In the genomic region with DNA sequence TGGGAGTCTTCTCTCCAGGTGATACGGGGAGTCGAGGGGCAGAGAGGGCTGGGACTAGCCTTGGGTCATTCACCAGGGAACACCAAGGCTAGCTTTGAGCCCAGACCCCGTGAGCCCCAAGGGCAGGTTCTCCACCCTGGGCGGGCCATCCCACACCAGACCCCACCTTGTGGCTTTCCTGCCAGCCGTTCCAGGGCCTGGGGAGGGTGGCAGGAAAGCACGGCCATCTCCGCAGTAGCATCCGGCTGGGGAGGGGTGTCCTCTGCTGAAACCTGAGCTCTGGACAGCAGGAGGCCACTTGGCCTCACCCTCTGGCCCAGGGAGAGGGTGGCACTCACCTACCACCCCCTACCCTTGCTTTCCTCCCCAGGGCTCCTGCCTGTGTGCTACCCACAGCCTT, we compare ENCODE assay signal across 15 mouse cellular contexts. TPM values are rescaled to one million over a fixed set of nuclear protein-coding genes. Genes with fewer than 3 reads are reported as not detected.
A peak's percentile ranks its signal among the peaks of the same experiment; 100 is the strongest.
DNase-seq lines count a peak whose midpoint lies in the region; ATAC-seq and TF ChIP-seq lines count a peak whose summit lies in the region.
"Had no signal": no experiment of that assay in that cellular context is flagged by ENCODE, and none has a peak within 500 bp of the region (broad histone marks: within the 10 kb centered on the region; RNA-seq: fewer than 3 reads in every experiment).

No protein-coding gene starts in this region.

- no peaks in the 10 kb centered on the region for H3K27me3 ChIP-seq in heart, adult 2 months (ENCODE audit: control insufficient read depth, insufficient read depth, low read length)
- H3K27me3 ChIP-seq in heart, embryonic 12.5 days (replicated peaks): peaks cover 78% of the 10 kb centered on the region
- no peaks in the 10 kb centered on the region for H3K27me3 ChIP-seq in midbrain, embryonic 13.5 days
- H3K27me3 ChIP-seq: embryonic facial prominence, embryonic 12.5 days had no signal

- peak overlapping the region; percentile 37 for H3K4me3 ChIP-seq in heart, adult 2 months
- no peak overlapping the region for H3K4me3 ChIP-seq in heart, embryonic 12.5 days
- no peak overlapping the region for H3K4me3 ChIP-seq in left cerebral cortex, adult 2 months
- H3K4me3 ChIP-seq in cortical plate, adult 2 months (ENCODE audit: insufficient read depth, low read length): no peak overlapping the region
- no peak overlapping the region for H3K4me3 ChIP-seq in midbrain, embryonic 13.5 days (replicated peaks)
- H3K4me3 ChIP-seq: embryonic facial prominence, embryonic 12.5 days had no signal

- no peaks in the 10 kb centered on the region for H3K79me2 ChIP-seq in heart, adult 2 months (replicated peaks; ENCODE audit: control insufficient read depth, insufficient read depth, low read length)

- 0 out of 2 replicates have a peak, but pooled peaks have one; percentile 52 for TF ChIP-seq EP300 in heart, adult 2 months (IDR thresholded peaks at IDR 0.05; ENCODE audit: insufficient read depth, low read depth, low read length)

- peaks cover 19% of the 10 kb centered on the region for H3K4me1 ChIP-seq in heart, adult 2 months (ENCODE audit: control insufficient read depth, insufficient read depth, low read length)
- H3K4me1 ChIP-seq in heart, embryonic 12.5 days (replicated peaks): peaks cover 43% of the 10 kb centered on the region
- 0 out of 2 replicates have a peak, but pooled peaks cover 1% of the 10 kb centered on the region for H3K4me1 ChIP-seq in cortical plate, adult 2 months (ENCODE audit: control insufficient read depth, insufficient read depth, low read length)
- H3K4me1 ChIP-seq in midbrain, embryonic 13.5 days (replicated peaks): peaks cover 23% of the 10 kb centered on the region

- peak; percentile 16; the same call in 1 of the 2 replicates for TF ChIP-seq POLR2A in heart, adult 2 months (IDR thresholded peaks at IDR 0.05; ENCODE audit: insufficient read depth, low read depth, low read length)
- TF ChIP-seq POLR2A in cortical plate, adult 2 months (IDR thresholded peaks at IDR 0.05; ENCODE audit: extremely low read depth, insufficient read depth, low read length): no peak

- WGBS in heart, adult 2 months: 39% methylated on average over 8 of the region's 8 CpGs
- 45% methylated on average over 8 of the region's 8 CpGs for WGBS in heart, embryonic 12.5 days
- WGBS in midbrain, embryonic 13.5 days: 56% methylated on average over 8 of the region's 8 CpGs

- H3K36me3 ChIP-seq in heart, adult 2 months (ENCODE audit: control insufficient read depth, insufficient read depth, low read length): no peaks in the 10 kb centered on the region
- H3K36me3 ChIP-seq in heart, embryonic 12.5 days: peaks cover 26% of the 10 kb centered on the region; the same call in 1 of the 2 replicates
- peaks cover 68% of the 10 kb centered on the region for H3K36me3 ChIP-seq in midbrain, embryonic 13.5 days
- H3K36me3 ChIP-seq: embryonic facial prominence, embryonic 12.5 days had no signal

- H3K9me3 ChIP-seq in heart, embryonic 12.5 days (replicated peaks): no peaks in the 10 kb centered on the region
- H3K9me3 ChIP-seq in midbrain, embryonic 13.5 days: no peaks in the 10 kb centered on the region
- H3K9me3 ChIP-seq: embryonic facial prominence, embryonic 12.5 days had no signal

- TF ChIP-seq CTCF in heart, adult 2 months (IDR thresholded peaks at IDR 0.05): 0 out of 2 replicates have a peak, but pooled peaks have one; percentile 6
- TF ChIP-seq CTCF in left cerebral cortex, adult 2 months (IDR thresholded peaks at IDR 0.05): no peak
- no peak for TF ChIP-seq CTCF in cortical plate, adult 2 months (IDR thresholded peaks at IDR 0.05; ENCODE audit: extremely low read depth, insufficient read depth, low read length)

- intact Hi-C loops in heart, adult 2 months (cut with DNase I): loop anchor here (1.0 to 2.0 kb wide), 3 partner anchors 23 to 224 kb away; no protein-coding TSS in a partner anchor
- intact Hi-C loops in left cerebral cortex, adult 2 months (cut with DNase I): no loop called here
- intact Hi-C loops in left cerebral cortex, postnatal 14 days (cut with DNase I): no loop called here

- H3K27ac ChIP-seq in heart, adult 2 months: peak overlapping the region; percentile 95
- H3K27ac ChIP-seq in heart, embryonic 12.5 days (ENCODE audit: poor library complexity, severe bottlenecking): no peak overlapping the region
- peak overlapping the region; percentile 13 for H3K27ac ChIP-seq in left cerebral cortex, adult 2 months
- peak overlapping the region; percentile 67 for H3K27ac ChIP-seq in cortical plate, adult 2 months (ENCODE audit: insufficient read depth, low read length)
- H3K27ac ChIP-seq in midbrain, embryonic 13.5 days: no peak overlapping the region
- H3K27ac ChIP-seq: embryonic facial prominence, embryonic 12.5 days had no signal

- no peak overlapping the region for H3K4me2 ChIP-seq in heart, embryonic 12.5 days
- H3K4me2 ChIP-seq in midbrain, embryonic 13.5 days (replicated peaks): no peak overlapping the region
- H3K4me2 ChIP-seq: embryonic facial prominence, embryonic 12.5 days had no signal

- ATAC-seq in heart, embryonic 12.5 days (ENCODE audit: insufficient number of reproducible peaks, low FRiP score): no peak
- no peak for ATAC-seq in midbrain, embryonic 13.5 days

- H3K9ac ChIP-seq in heart, adult 2 months (ENCODE audit: low read depth, low read length): peak overlapping the region; percentile 43
- no peak overlapping the region for H3K9ac ChIP-seq in heart, embryonic 12.5 days
- no peak overlapping the region for H3K9ac ChIP-seq in midbrain, embryonic 13.5 days (replicated peaks)
- H3K9ac ChIP-seq: embryonic facial prominence, embryonic 12.5 days had no signal

- peak in 1 of 2 experiments; percentile 66 for DNase-seq in heart, adult 2 months
- DNase-seq in left cerebral cortex, adult 2 months (ENCODE audit: extremely low spot score in 1 of 2, low spot score in 2 of 2): no peak
- no peak for DNase-seq in left cerebral cortex, postnatal 14 days (ENCODE audit: low spot score in 2 of 2)
- peak; percentile 25 for DNase-seq in lung, postnatal 14 days
- no peak for DNase-seq in cerebellum, adult 11-12 months
- DNase-seq: adrenal gland, adult 2 months; B cell, adult 2 months; cerebellum, postnatal 10 days; thymus, postnatal 4 days had no signal

RNA-seq across cellular contexts. Expression of gene Jag2, which starts 11.7 kb away (rescaled TPM):
- 10 to 100 TPM; 25.4 to 27.4 TPM for total RNA-seq in heart, adult 2 months (2021)
- polyA plus RNA-seq in heart, adult 2 months (2012; rRNA removed): 34.4 and 35.5 TPM in 2 replicates
- polyA plus RNA-seq in heart, embryonic 12.5 days (2016; fragmentation: Nextera tagmentation; extraction: Ambion mirVana): 2.6 TPM in 2 replicates
- 10 to 100 TPM; 57.9 to 62.2 TPM for total RNA-seq in left cerebral cortex, adult 2 months (2021)
- 10 to 100 TPM; 60.2 to 61.2 TPM for total RNA-seq in left cerebral cortex, postnatal 14 days (2021)
- polyA plus RNA-seq in cortical plate, adult 2 months (2012; rRNA removed): 42.1 and 51.5 TPM in 2 replicates
- 9.4 and 10.5 TPM in 2 replicates for polyA plus RNA-seq in midbrain, embryonic 13.5 days (2015; fragmentation: Nextera tagmentation; extraction: Ambion mirVana)

RNA-seq across cellular contexts. Expression of gene Nudt14, which starts 24.0 kb away (rescaled TPM):
- 1 to 10 TPM; 5.7 to 8.6 TPM for total RNA-seq in heart, adult 2 months (2021)
- polyA plus RNA-seq in heart, adult 2 months (2012; rRNA removed): 11.4 and 14.8 TPM in 2 replicates
- polyA plus RNA-seq in heart, embryonic 12.5 days (2016; fragmentation: Nextera tagmentation; extraction: Ambion mirVana): 38.3 and 41.7 TPM in 2 replicates
- 10 to 100 TPM; 10.1 to 13.7 TPM for total RNA-seq in left cerebral cortex, adult 2 months (2021)
- total RNA-seq in left cerebral cortex, postnatal 14 days (2021): 10 to 100 TPM in 1 of 2 experiments, 1 to 10 TPM in 1; 9.5 to 11.0 TPM
- 18.2 and 18.9 TPM in 2 replicates for polyA plus RNA-seq in cortical plate, adult 2 months (2012; rRNA removed)
- 53.7 and 61.9 TPM in 2 replicates for polyA plus RNA-seq in midbrain, embryonic 13.5 days (2015; fragmentation: Nextera tagmentation; extraction: Ambion mirVana)

RNA-seq across cellular contexts. Expression of gene Gpr132, which starts 49.9 kb away (rescaled TPM):
- under 1 TPM; 0.29 to 0.36 TPM for total RNA-seq in heart, adult 2 months (2021)
- polyA plus RNA-seq in heart, adult 2 months (2012; rRNA removed): 1.00 and 2.0 TPM in 2 replicates
- polyA plus RNA-seq in heart, embryonic 12.5 days (2016; fragmentation: Nextera tagmentation; extraction: Ambion mirVana): not detected in 2 replicates
- under 1 TPM in 1 of 2 experiments, not detected in 1; 0.18 TPM for total RNA-seq in left cerebral cortex, adult 2 months (2021)
- total RNA-seq in left cerebral cortex, postnatal 14 days (2021): not detected
- polyA plus RNA-seq in cortical plate, adult 2 months (2012; rRNA removed): 0.04 TPM in 1 of 2 replicates, not detected in the other
- polyA plus RNA-seq in midbrain, embryonic 13.5 days (2015; fragmentation: Nextera tagmentation; extraction: Ambion mirVana): not detected in 2 replicates
- total RNA-seq: layer of hippocampus, adult 8-10 months had no signal
- polyA plus RNA-seq: neural tube, embryonic 14.5 days had no signal

RNA-seq across cellular contexts. Expression of gene Btbd6, which starts 58.4 kb away (rescaled TPM):
- 10 to 100 TPM; 21.8 to 24.3 TPM for total RNA-seq in heart, adult 2 months (2021)
- 26.7 and 27.4 TPM in 2 replicates for polyA plus RNA-seq in heart, adult 2 months (2012; rRNA removed)
- 22.4 and 23.0 TPM in 2 replicates for polyA plus RNA-seq in heart, embryonic 12.5 days (2016; fragmentation: Nextera tagmentation; extraction: Ambion mirVana)
- 10 to 100 TPM; 60.2 to 64.5 TPM for total RNA-seq in left cerebral cortex, adult 2 months (2021)
- 10 to 100 TPM; 54.4 to 55.9 TPM for total RNA-seq in left cerebral cortex, postnatal 14 days (2021)
- polyA plus RNA-seq in cortical plate, adult 2 months (2012; rRNA removed): 78.2 and 80.2 TPM in 2 replicates
- 36.1 and 37.8 TPM in 2 replicates for polyA plus RNA-seq in midbrain, embryonic 13.5 days (2015; fragmentation: Nextera tagmentation; extraction: Ambion mirVana)

Comparison
In these comparisons a context has a peak if more than half of its experiments do, and no peak if none do; other contexts are left out.
1. H3K27ac ChIP-seq: peak in heart, adult 2 months (single experiment), left cerebral cortex, adult 2 months (single experiment) and cortical plate, adult 2 months (single experiment); none in heart, embryonic 12.5 days (single experiment) and midbrain, embryonic 13.5 days (single experiment).